Mouse (Mus musculus) myocyte (in vitro differentiated cells): ENCODE results near the gene Cltrn.

Experiments used
- MAX ChIP-seq: IDR thresholded peaks from one replicate; pipeline ENCODE4 v1.6.1; 2011; ENCODE audit warnings: low read depth, mild to moderate bottlenecking, control low read depth
- MYOD1 ChIP-seq, 3 experiments: IDR thresholded peaks; one replicate each; pipeline ENCODE4 v1.6.1; 2011; ENCODE audit warnings: control low read depth in 2 of 3, low read depth in 2 of 3, mild to moderate bottlenecking in 2 of 3, moderate library complexity in 1 of 3; ENCODE audit not compliant: insufficient read length in 2 of 3, control insufficient read depth in 1 of 3
- POLR2A ChIP-seq: IDR thresholded peaks from one replicate; pipeline ENCODE4 v1.6.1; 2011; ENCODE audit warnings: low read depth, mild to moderate bottlenecking, control low read depth, moderate library complexity; ENCODE audit not compliant: insufficient read length
- POLR2AphosphoS2 ChIP-seq: IDR thresholded peaks from one replicate; pipeline ENCODE4 v1.6.1; 2011; ENCODE audit warnings: low read depth, control low read depth; ENCODE audit not compliant: insufficient read length
- TCF12 ChIP-seq: IDR thresholded peaks from one replicate; pipeline ENCODE4 v1.6.1; 2011; ENCODE audit warnings: mild to moderate bottlenecking, control low read depth; ENCODE audit not compliant: poor library complexity, insufficient read depth, severe bottlenecking

- TF ChIP-seq MAX (no peak), POLR2A (no peak), POLR2AphosphoS2 (no peak), TCF12 (no peak), MYOD1 (IDR thresholded peaks at IDR 0.05; ENCODE audit: control insufficient read depth in 1 of 3, insufficient read length in 2 of 3, low read depth in 2 of 3) (no peak)
These were observed 30.1 kb upstream of the Cltrn start for GRCm38 (mm10) chrX:164058523-164058922.
